Mouse (Mus musculus) C2C12 (cell line): ENCODE results near the gene Kptn. TPM values are rescaled to one million over a fixed set of nuclear protein-coding genes. Genes with fewer than 3 reads are reported as not detected.

Experiments used
- H3K27me3 ChIP-seq: one replicate; pipeline ENCODE4 v1.6.1; 2011; ENCODE audit not compliant: control insufficient read depth, insufficient read depth, insufficient read length
- H3K36me3 ChIP-seq: one replicate; pipeline ENCODE4 v1.6.1; 2011; ENCODE audit not compliant: control insufficient read depth, insufficient read depth
- H3K4me3 ChIP-seq: one replicate; pipeline ENCODE4 v1.5.1; 2011; ENCODE audit warnings: mild to moderate bottlenecking, control low read depth; ENCODE audit not compliant: poor library complexity, insufficient read depth, severe bottlenecking
- H3K79me2 ChIP-seq: one replicate; pipeline ENCODE4 v1.6.1; 2011; ENCODE audit not compliant: control insufficient read depth, insufficient read depth
- H3K79me3 ChIP-seq: one replicate; pipeline ENCODE4 v1.6.1; 2011; ENCODE audit warnings: low read depth, control low read depth
- H3ac ChIP-seq: one replicate; pipeline ENCODE3; 2011; ENCODE audit warnings: low read depth; ENCODE audit not compliant: control insufficient read depth, insufficient read length
- CEBPB ChIP-seq: IDR thresholded peaks from one replicate; pipeline ENCODE4 v1.6.1; 2011; ENCODE audit warnings: low read depth, mild to moderate bottlenecking, control low read depth, moderate library complexity
- CTCF ChIP-seq: IDR thresholded peaks from one replicate; pipeline ENCODE4 v1.5.1; 2011; ENCODE audit not compliant: control insufficient read depth, insufficient read depth, insufficient read length
- FOSL1 ChIP-seq: IDR thresholded peaks from one replicate; pipeline ENCODE4 v1.8.0; 2011; ENCODE audit warnings: mild to moderate bottlenecking, low read length; ENCODE audit not compliant: poor library complexity, insufficient read depth, severe bottlenecking
- MAX ChIP-seq: IDR thresholded peaks from one replicate; pipeline ENCODE4 v1.6.1; 2011; ENCODE audit warnings: mild to moderate bottlenecking, control low read depth
- MYOD1 ChIP-seq: IDR thresholded peaks from one replicate; pipeline ENCODE4 v1.6.1; 2011; ENCODE audit warnings: low read depth; ENCODE audit not compliant: control insufficient read depth, insufficient read length
- MYOG ChIP-seq: IDR thresholded peaks from one replicate; pipeline ENCODE4 v1.6.1; 2011; ENCODE audit not compliant: control insufficient read depth, insufficient read length; ENCODE audit errors: extremely low read depth
- USF1 ChIP-seq: IDR thresholded peaks from one replicate; pipeline ENCODE4 v1.6.1; 2011; ENCODE audit warnings: low read depth, mild to moderate bottlenecking, control low read depth, moderate library complexity
- polyA plus RNA-seq: library from polyadenylated mRNA; unstranded; fragments of >200 nt; fragmentation: generic; extraction: Trizol; gene quantifications from one replicate; pipeline ENCODE4 v1.2.1, GENCODE M21; 2012; ENCODE audit warnings: missing spikeins

Gene Kptn
- polyA plus RNA-seq, 1 experiment = 13.1 TPM

DNA sequence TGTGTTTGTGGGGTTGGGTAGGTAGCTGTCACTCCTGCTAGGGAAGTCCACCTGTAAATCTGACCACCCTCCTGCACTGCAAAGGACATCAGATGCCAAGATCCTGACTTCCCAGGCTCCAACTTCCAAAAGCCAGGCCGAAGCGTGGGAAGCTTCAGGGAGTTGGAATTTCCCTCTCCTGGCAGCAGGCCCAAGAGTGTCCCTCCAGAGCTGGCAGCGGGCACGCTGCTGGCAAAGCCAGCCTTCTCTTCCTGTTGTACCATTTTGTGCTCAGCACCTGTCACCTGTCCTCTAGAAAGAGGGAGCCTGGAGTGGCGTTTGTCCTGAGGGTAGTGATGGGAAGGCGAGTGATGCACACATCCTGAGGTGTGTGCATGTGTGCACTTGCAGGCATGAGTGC lies 8.6 kb downstream of the Kptn start:
- no peaks in the 10 kb centered on the region for H3K36me3 ChIP-seq
- H3K79me2 ChIP-seq = no peaks in the 10 kb centered on the region
- H3ac ChIP-seq = no peak overlapping the region
- peaks cover 26% of the 10 kb centered on the region for H3K27me3 ChIP-seq
- TF ChIP-seq FOSL1 = no peak
- TF ChIP-seq MYOD1 = no peak
- no peak for TF ChIP-seq MYOG
- no peak for TF ChIP-seq CTCF
- TF ChIP-seq USF1 = no peak
- TF ChIP-seq CEBPB = no peak
- no peak for TF ChIP-seq MAX
- no peaks in the 10 kb centered on the region for H3K79me3 ChIP-seq
- H3K4me3 ChIP-seq = no peak overlapping the region

DNA sequence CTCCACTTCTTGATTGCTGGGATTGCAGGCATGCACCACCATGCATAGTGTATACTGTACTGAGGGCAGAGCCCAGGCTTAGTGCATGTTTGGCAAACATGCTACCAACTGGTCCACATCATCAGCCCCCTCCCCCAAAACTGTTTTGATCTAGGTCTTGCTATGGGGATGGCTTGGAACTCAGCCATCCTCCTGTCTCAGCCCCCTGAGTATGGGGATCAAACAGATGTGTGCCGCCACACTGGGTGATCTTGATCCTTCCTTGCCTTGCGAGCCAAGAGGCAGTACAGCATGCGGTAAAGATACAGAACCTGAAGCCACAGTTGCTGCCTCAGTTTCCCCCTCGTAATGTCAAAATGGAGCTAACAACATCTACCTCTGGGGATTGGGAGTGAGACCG lies 9.2 kb downstream of the Kptn start:
- no peaks in the 10 kb centered on the region for H3K36me3 ChIP-seq
- H3K79me2 ChIP-seq = no peaks in the 10 kb centered on the region
- no peak overlapping the region for H3ac ChIP-seq
- no peak overlapping the region for H3K4me3 ChIP-seq
- no peaks in the 10 kb centered on the region for H3K79me3 ChIP-seq
- H3K27me3 ChIP-seq = peaks cover 31% of the 10 kb centered on the region
- no peak for TF ChIP-seq CTCF
- TF ChIP-seq CEBPB = no peak
- TF ChIP-seq USF1 = no peak
- no peak for TF ChIP-seq MAX
- TF ChIP-seq MYOD1 = no peak
- no peak for TF ChIP-seq FOSL1
- no peak for TF ChIP-seq MYOG

GRCm38 (mm10) chr7:16129421-16129845 lies 9.7 kb downstream of the Kptn start, which contains the start of gene Slc8a2:
Slc8a2 (plus strand) TSS chr7:16129826.
- TF ChIP-seq MAX (no peak), CEBPB (no peak), FOSL1 (no peak)
- Histone ChIP-seq H3K4me3 (no peak within 1 kb of the TSS), H3K79me3 (no peaks in the 10 kb centered on the region), H3K27me3 (peaks cover 36% of the 10 kb centered on the region), H3ac (no peak within 1 kb of the TSS), H3K79me2 (no peaks in the 10 kb centered on the region), H3K36me3 (no peaks in the 10 kb centered on the region)

- H3ac ChIP-seq = no peak overlapping the region
- H3K4me3 ChIP-seq = no peak overlapping the region
- TF ChIP-seq MYOG = no peak
- TF ChIP-seq MYOD1 = no peak
- TF ChIP-seq CTCF = no peak
- no peak for TF ChIP-seq FOSL1
- no peak for TF ChIP-seq USF1
- no peak for TF ChIP-seq MAX
- no peak for TF ChIP-seq CEBPB
- no peaks in the 10 kb centered on the region for H3K36me3 ChIP-seq
- peaks cover 42% of the 10 kb centered on the region for H3K27me3 ChIP-seq
- H3K79me2 ChIP-seq = no peaks in the 10 kb centered on the region
- H3K79me3 ChIP-seq = no peaks in the 10 kb centered on the region
These were observed 10.4 kb downstream of the Kptn start for GRCm38 (mm10) chr7:16129846-16130691.

DNA sequence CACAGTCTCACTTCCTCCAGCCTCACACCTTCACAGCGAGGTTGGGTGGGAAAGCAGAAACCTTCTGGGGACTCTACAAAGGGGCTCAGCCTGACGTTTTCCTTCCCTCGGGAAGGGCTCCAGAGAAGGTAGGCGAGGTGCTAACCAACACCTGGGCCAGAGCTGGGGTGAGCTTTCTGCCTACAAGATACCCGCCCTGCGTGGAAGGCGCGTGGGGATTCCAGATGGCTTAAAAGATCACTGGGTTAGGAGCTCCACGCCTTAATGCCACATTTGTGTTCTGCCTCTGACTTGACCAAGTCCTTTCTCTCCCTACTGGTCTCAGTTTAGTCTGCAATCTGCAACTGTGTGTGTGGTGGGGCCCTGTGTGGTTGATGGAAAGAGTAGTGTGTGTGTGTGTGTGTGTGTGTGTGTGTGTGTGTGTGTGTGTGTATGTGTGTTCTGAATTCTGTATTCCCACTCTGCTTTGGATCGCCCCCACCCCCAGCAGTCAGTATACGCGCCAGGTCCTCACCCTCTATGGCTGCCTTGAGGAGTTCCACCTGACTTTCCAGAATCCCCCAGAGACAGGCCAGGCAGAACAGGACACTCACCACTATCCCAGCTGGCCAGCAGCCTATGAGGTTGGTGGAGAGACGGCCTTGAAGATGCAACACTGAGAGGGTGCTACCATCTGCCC lies 11.4 kb downstream of the Kptn start:
- Histone ChIP-seq H3K36me3 (no peaks in the 10 kb centered on the region), H3K79me3 (no peaks in the 10 kb centered on the region), H3K4me3 (no peak overlapping the region), H3K79me2 (no peaks in the 10 kb centered on the region), H3K27me3 (peaks cover 48% of the 10 kb centered on the region), H3ac (no peak overlapping the region)
- TF ChIP-seq MAX = no peak
- TF ChIP-seq CTCF = no peak
- TF ChIP-seq USF1 = no peak
- TF ChIP-seq MYOD1 = no peak
- no peak for TF ChIP-seq FOSL1
- TF ChIP-seq MYOG = no peak
- TF ChIP-seq CEBPB = no peak
